Mouse (Mus musculus): ENCODE results near the gene Drd2. TPM values are rescaled to one million over a fixed set of nuclear protein-coding genes. Genes with fewer than 3 reads are reported as not detected.

Drd2 gene
- polyA plus RNA-seq, 1 experiment from 2014 or later, result 1.4 TPM

DNA sequence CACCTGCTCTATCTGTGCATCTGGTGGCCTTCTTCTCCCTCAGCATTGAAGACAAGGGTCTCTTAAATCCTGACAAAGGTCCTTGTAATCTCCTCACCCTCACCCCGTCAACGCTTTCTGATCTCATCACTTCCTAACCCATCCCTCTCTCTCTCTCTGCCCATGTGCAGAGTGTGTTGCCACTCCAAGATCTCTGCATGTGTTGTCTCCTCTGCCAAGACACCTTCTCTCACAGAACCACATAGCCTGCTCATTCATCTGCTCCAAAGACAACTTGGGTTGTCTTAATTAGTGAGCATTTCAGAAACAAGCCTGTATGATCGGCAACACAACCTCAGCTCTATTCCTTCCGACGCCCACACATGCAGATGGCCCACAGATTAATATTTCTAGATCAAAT lies 83.4 kb downstream of the Drd2 start:
- Histone ChIP-seq H3K36me3 (ENCODE audit: control insufficient read depth, insufficient read depth, low read length) (no peaks in the 10 kb centered on the region), H3K4me3 (ENCODE audit: low read depth, low read length) (no peak overlapping the region), H3K9ac (ENCODE audit: low read length) (no peak overlapping the region), H3K9me3 (replicated peaks; ENCODE audit: control insufficient read depth, low read length) (no peaks in the 10 kb centered on the region), H3K4me2 (ENCODE audit: low read length) (no peak overlapping the region), H3K27me3 (replicated peaks; ENCODE audit: control insufficient read depth, insufficient read depth, low read length) (no peaks in the 10 kb centered on the region), H3K27ac (ENCODE audit: low read depth, low read length) (no peak overlapping the region), H3K4me1 (ENCODE audit: control insufficient read depth, insufficient read depth, low read length) (no peaks in the 10 kb centered on the region)
- ATAC-seq (no peak), DNase-seq (ENCODE audit: low spot score) (no peak)
- WGBS, result 90% methylated on average over 5 of the region's 5 CpGs

DNA sequence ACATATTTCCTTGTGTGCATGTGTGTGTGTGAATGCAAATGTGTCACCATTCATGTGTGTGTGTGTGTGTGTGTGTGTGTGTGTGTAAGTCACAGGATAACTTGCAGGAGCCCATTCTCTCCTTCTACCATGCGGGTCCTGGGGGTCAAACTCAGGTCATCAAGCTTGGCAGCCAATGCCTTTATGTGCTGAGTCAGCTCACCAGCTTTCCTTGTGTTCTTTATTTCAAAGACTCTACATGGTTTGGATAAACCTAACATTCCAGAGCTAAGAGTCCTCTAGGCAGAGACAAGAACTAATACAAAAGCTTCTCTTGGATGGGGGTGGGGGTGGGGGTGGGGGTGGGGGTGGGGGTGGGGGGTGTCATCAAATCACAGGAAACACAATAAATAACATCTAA lies 85.2 kb downstream of the Drd2 start:
- Histone ChIP-seq H3K27ac (ENCODE audit: low read depth, low read length) (no peak overlapping the region), H3K4me2 (ENCODE audit: low read length) (no peak overlapping the region), H3K27me3 (replicated peaks; ENCODE audit: control insufficient read depth, insufficient read depth, low read length) (no peaks in the 10 kb centered on the region), H3K9me3 (replicated peaks; ENCODE audit: control insufficient read depth, low read length) (no peaks in the 10 kb centered on the region), H3K4me1 (ENCODE audit: control insufficient read depth, insufficient read depth, low read length) (no peaks in the 10 kb centered on the region), H3K4me3 (ENCODE audit: low read depth, low read length) (no peak overlapping the region), H3K9ac (ENCODE audit: low read length) (no peak overlapping the region), H3K36me3 (ENCODE audit: control insufficient read depth, insufficient read depth, low read length) (no peaks in the 10 kb centered on the region)
- DNase-seq (ENCODE audit: low spot score), result no peak
- no peak for ATAC-seq
- WGBS, result 64% methylated on average over 1 of the region's 1 CpGs

DNA sequence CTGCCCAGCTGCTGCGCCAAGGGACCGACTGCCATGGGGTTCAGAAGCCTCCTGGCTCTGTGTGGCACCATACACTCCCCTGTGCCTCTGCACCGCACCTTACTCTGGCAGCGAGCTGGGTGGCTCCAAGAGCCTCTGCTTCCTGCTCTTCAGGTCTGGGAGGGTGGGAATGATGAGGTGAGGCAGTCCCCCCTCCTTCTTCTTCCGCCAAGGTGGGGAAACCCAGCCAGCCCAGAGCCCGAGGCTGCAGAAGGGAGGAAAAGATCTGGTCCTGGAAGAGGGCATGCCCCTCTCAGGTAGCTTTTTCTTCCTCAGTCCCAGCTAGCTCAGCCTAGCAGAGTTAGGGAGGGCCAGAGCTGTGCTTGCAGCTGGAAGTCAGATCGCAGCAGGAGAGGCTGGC lies 86.5 kb downstream of the Drd2 start, which contains the start of gene Ankk1:
Gene Ankk1, minus strand, starts transcription at position 101 of the 400 bp plus-strand sequence.
- Histone ChIP-seq H3K27me3 (replicated peaks; ENCODE audit: control insufficient read depth, insufficient read depth, low read length) (no peaks in the 10 kb centered on the region), H3K4me1 (ENCODE audit: control insufficient read depth, insufficient read depth, low read length) (no peaks in the 10 kb centered on the region), H3K27ac (ENCODE audit: low read depth, low read length) (no peak within 1 kb of the TSS), H3K4me3 (ENCODE audit: low read depth, low read length) (no peak within 1 kb of the TSS), H3K4me2 (ENCODE audit: low read length) (no peak within 1 kb of the TSS), H3K9ac (ENCODE audit: low read length) (no peak within 1 kb of the TSS), H3K9me3 (replicated peaks; ENCODE audit: control insufficient read depth, low read length) (no peaks in the 10 kb centered on the region), H3K36me3 (ENCODE audit: control insufficient read depth, insufficient read depth, low read length) (no peaks in the 10 kb centered on the region)
- 88% methylated on average over 7 of the region's 7 CpGs for WGBS
- ATAC-seq, result no peak
- no peak for DNase-seq (ENCODE audit: low spot score)

GRCm38 (mm10) chr9:49427478-49427877 lies 87.1 kb downstream of the Drd2 start:
- ATAC-seq (no peak), DNase-seq (ENCODE audit: low spot score) (no peak)
- no peaks in the 10 kb centered on the region for H3K9me3 ChIP-seq (replicated peaks; ENCODE audit: control insufficient read depth, low read length)
- H3K27me3 ChIP-seq (replicated peaks; ENCODE audit: control insufficient read depth, insufficient read depth, low read length), result no peaks in the 10 kb centered on the region
- no peaks in the 10 kb centered on the region for H3K4me1 ChIP-seq (ENCODE audit: control insufficient read depth, insufficient read depth, low read length)
- no peak overlapping the region for H3K27ac ChIP-seq (ENCODE audit: low read depth, low read length)
- no peak overlapping the region for H3K4me3 ChIP-seq (ENCODE audit: low read depth, low read length)
- no peak overlapping the region for H3K4me2 ChIP-seq (ENCODE audit: low read length)
- WGBS, result 81% methylated on average over 5 of the region's 5 CpGs
- H3K9ac ChIP-seq (ENCODE audit: low read length), result no peak overlapping the region
- no peaks in the 10 kb centered on the region for H3K36me3 ChIP-seq (ENCODE audit: control insufficient read depth, insufficient read depth, low read length)

DNA sequence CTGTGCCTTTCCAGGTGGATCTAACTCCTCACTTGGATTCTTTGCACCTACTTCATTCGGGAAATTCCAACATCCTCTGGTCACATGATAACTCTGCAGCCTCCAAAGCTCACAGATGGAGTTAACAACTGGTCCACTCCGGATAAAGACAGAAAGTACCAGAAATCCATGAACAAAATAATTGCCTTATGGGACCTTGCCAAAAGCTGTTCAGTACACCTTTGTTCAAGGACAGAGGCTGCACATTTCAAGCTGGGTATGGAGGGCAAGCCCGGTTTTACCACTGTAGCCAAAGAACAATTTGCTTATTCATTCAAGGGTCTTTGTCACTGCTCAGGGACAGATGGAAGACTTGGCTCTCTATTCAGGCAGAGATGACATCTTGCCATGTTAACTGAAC lies 102.2 kb downstream of the Drd2 start:
- peak; percentile 71 for DNase-seq (ENCODE audit: low spot score)
- H3K4me3 ChIP-seq (ENCODE audit: low read depth, low read length), result no peak overlapping the region
- H3K4me2 ChIP-seq (ENCODE audit: low read length), result no peak overlapping the region
- no peaks in the 10 kb centered on the region for H3K36me3 ChIP-seq (ENCODE audit: control insufficient read depth, insufficient read depth, low read length)
- H3K27ac ChIP-seq (ENCODE audit: low read depth, low read length), result no peak overlapping the region
- H3K9me3 ChIP-seq (replicated peaks; ENCODE audit: control insufficient read depth, low read length), result no peaks in the 10 kb centered on the region
- peaks cover 6% of the 10 kb centered on the region for H3K4me1 ChIP-seq (ENCODE audit: control insufficient read depth, insufficient read depth, low read length)
- no peaks in the 10 kb centered on the region for H3K27me3 ChIP-seq (replicated peaks; ENCODE audit: control insufficient read depth, insufficient read depth, low read length)
- WGBS, result 36% methylated on average over 3 of the region's 3 CpGs
- no peak overlapping the region for H3K9ac ChIP-seq (ENCODE audit: low read length)
- ATAC-seq, result no peak

DNA sequence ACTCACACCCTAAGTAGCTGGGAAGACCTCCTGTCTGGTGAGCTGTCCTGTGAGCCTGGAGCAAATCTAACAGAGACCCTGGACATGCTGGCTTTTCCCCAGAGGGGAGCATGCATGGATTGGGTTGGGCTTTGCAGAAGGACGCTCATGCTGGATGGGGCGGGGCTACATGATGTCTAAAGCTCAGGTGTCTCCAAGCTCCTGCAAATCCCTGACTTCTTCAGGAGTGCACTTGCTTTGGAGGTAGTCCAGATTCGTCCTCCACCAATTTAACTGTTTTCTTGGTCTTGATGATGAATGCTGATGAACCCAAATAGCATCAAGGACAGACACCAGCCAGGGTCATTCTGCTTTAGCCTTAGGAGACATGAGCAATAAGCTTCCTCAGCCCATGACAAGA lies 110.1 kb downstream of the Drd2 start:
- H3K36me3 ChIP-seq (ENCODE audit: control insufficient read depth, insufficient read depth, low read length), result no peaks in the 10 kb centered on the region
- H3K9ac ChIP-seq (ENCODE audit: low read length), result no peak overlapping the region
- no peaks in the 10 kb centered on the region for H3K9me3 ChIP-seq (replicated peaks; ENCODE audit: control insufficient read depth, low read length)
- H3K4me3 ChIP-seq (ENCODE audit: low read depth, low read length), result no peak overlapping the region
- H3K4me1 ChIP-seq (ENCODE audit: control insufficient read depth, insufficient read depth, low read length), result no peaks in the 10 kb centered on the region
- 81% methylated on average over 3 of the region's 3 CpGs for WGBS
- no peak overlapping the region for H3K4me2 ChIP-seq (ENCODE audit: low read length)
- ATAC-seq, result no peak
- H3K27ac ChIP-seq (ENCODE audit: low read depth, low read length), result no peak overlapping the region
- H3K27me3 ChIP-seq (replicated peaks; ENCODE audit: control insufficient read depth, insufficient read depth, low read length), result no peaks in the 10 kb centered on the region
- no peak for DNase-seq (ENCODE audit: low spot score)

DNA sequence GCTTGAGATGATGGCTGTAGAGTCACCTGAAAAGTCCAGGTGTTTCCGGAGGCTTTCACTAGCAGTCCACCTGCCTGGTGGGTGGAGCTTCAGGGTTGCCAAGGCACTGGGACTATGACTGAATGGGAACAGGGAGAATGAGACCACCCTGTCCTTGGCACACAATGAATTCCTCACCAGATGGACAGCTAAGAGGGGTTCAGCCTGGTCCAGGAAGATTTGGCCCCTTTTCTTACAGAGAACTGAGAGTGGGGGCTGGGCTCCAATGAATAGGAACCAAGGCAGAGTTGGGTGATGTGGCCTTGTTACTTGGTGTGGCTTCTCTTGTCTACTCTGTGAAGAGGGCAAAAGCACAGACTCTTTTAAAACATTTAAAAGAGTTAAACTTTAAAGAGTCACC lies 112.0 kb downstream of the Drd2 start:
- Histone ChIP-seq H3K36me3 (ENCODE audit: control insufficient read depth, insufficient read depth, low read length) (no peaks in the 10 kb centered on the region), H3K9ac (ENCODE audit: low read length) (no peak overlapping the region), H3K4me3 (ENCODE audit: low read depth, low read length) (no peak overlapping the region), H3K9me3 (replicated peaks; ENCODE audit: control insufficient read depth, low read length) (no peaks in the 10 kb centered on the region), H3K4me1 (ENCODE audit: control insufficient read depth, insufficient read depth, low read length) (no peaks in the 10 kb centered on the region), H3K27ac (ENCODE audit: low read depth, low read length) (no peak overlapping the region), H3K4me2 (ENCODE audit: low read length) (no peak overlapping the region), H3K27me3 (replicated peaks; ENCODE audit: control insufficient read depth, insufficient read depth, low read length) (no peaks in the 10 kb centered on the region)
- 100% methylated on average over 1 of the region's 1 CpGs for WGBS
- ATAC-seq (no peak), DNase-seq (ENCODE audit: low spot score) (no peak)

GRCm38 (mm10) chr9:49456136-49456535 lies 115.7 kb downstream of the Drd2 start:
- Histone ChIP-seq H3K27me3 (replicated peaks; ENCODE audit: control insufficient read depth, insufficient read depth, low read length) (no peaks in the 10 kb centered on the region), H3K4me3 (ENCODE audit: low read depth, low read length) (no peak overlapping the region), H3K27ac (ENCODE audit: low read depth, low read length) (no peak overlapping the region), H3K4me2 (ENCODE audit: low read length) (no peak overlapping the region), H3K4me1 (ENCODE audit: control insufficient read depth, insufficient read depth, low read length) (no peaks in the 10 kb centered on the region), H3K9me3 (replicated peaks; ENCODE audit: control insufficient read depth, low read length) (no peaks in the 10 kb centered on the region), H3K9ac (ENCODE audit: low read length) (no peak overlapping the region), H3K36me3 (ENCODE audit: control insufficient read depth, insufficient read depth, low read length) (no peaks in the 10 kb centered on the region)
- DNase-seq (ENCODE audit: low spot score), result no peak
- 91% methylated on average over 3 of the region's 3 CpGs for WGBS
- no peak for ATAC-seq

Measured in forebrain, embryonic 14.5 days (tissue).